Mouse (Mus musculus): ENCODE results near the gene Abl1. TPM values are rescaled to one million over a fixed set of nuclear protein-coding genes. Genes with fewer than 3 reads are reported as not detected.
A peak's percentile ranks its signal among the peaks of the same experiment; 100 is the strongest.
"Not testable (repeated sequence)": the region's sequence is repeated elsewhere in the genome, so short reads cannot be mapped to it uniquely, and the experiment has no call there.

The Abl1 gene
- polyA plus RNA-seq, 1 experiment from 2014 or later: 58.8 TPM

DNA sequence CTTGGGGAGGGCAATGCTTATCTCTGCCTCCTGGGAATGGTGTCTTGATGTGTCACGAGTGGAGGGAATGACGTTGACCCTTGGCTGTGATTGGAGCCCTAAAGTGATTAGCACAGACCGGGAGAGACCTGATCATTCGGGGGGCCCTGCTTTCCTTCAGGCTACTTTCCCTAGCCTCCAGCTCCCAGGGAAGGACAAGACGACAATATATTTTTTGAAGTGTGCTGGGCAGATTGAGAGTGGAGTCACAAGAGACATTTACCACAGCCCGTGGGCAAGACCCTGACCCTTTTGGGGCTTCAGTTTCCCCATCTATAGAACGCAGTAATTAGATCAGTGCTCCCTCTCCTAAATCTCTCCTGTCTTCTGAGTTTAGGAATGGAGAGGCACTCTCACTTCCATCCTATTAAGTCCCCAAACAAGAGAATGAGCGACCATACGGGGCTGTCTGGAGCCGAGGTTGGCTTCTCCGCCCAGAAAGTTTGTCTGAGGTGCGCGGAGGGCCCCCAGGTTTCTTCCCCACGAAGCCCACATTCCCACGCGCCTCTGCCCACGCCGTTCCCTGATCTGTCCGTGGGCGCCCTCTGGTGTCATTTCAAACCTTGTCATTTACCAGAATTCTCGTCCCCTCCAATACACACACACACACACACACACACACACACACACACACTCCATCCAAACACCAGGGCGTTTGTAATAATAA is 33.2 kb upstream of the Abl1 start:
- in situ Hi-C loops (cut with MboI; ENCODE audit: low pct_unique_long_range_greater_than_20kb): loop anchor here (5.0 kb wide), 1 partner anchor 173 kb away; no protein-coding TSS in a partner anchor
- ATAC-seq: no peak
- ChIA-PET CTCF (no interaction called here), POLR2A (no interaction called here)
- no peak for DNase-seq (ENCODE audit: low read depth, low spot score)
- peaks cover 68% of the 10 kb centered on the region for H3K27me3 ChIP-seq
- peak; percentile 62 for TF ChIP-seq CTCF (IDR thresholded peaks at IDR 0.05)

DNA sequence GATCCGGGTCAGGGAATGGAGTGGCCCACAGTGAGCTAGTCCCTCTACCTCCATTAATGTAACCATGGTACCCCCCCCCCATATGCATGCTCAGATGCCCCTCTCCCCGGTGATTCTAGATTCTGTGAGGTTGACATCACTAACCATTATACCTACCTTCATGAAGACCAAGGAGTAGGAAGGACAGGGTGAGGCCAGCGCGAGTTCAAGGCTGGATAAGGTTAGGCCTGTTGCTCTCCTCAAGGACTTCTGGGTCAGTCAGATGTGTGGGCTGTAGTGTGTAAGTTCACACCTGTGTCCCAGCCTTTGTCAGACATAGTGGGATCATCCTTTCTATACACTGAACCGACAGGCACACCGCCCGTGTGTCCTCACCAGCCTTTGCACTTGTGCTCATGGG is 31.8 kb upstream of the Abl1 start:
- no peak for TF ChIP-seq CTCF (IDR thresholded peaks at IDR 0.05)
- POLR2A ChIA-PET: no interaction called here
- DNase-seq (ENCODE audit: low read depth, low spot score): no peak
- peaks cover 68% of the 10 kb centered on the region for H3K27me3 ChIP-seq
- CTCF ChIA-PET: no interaction called here
- in situ Hi-C loops (cut with MboI; ENCODE audit: low pct_unique_long_range_greater_than_20kb): loop anchor here (5.0 kb wide), 1 partner anchor 174 kb away; no protein-coding TSS in a partner anchor
- no peak for ATAC-seq

DNA sequence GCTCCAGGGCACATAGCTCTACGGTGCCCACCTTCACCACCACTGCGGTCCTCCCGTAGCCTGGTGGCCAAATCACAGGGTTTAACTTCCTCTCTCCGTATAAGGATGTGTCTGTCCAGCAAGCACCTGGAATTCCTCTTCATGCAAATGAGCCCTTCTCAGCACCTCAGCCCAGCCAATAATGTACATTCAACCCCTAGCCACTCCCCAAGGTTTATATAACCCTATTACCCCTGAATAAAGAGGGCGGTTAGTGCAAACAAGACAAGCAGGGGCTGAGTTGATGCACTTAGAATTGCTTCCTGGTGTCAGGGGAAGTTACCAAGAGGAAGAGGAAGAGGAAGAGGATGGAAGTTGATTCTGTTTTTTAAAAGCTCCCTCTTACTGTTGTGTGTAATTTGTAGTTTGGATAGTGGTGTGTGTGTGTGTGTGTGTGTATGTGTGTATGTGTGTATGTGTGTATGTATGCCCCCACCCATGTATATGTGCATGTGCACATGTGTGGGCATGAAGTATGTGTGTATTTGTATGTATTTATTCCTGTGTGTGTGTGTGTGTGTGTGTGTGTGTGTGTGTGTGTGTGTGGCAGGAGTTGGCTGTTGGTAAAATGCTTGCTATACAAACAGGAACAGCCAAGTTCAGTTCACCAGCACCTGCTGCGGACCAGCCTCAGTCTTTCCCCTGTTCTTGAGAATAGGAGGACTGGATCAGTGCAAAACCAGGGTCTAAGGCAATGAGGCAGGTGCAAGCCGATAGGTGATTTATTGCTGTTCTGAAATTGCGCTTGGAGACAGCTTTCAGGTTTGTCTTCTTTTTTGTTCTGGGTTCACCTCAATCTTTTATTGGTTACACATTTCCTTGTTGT is 25.0 kb upstream of the Abl1 start:
- ATAC-seq: no peak
- in situ Hi-C loops (cut with MboI; ENCODE audit: low pct_unique_long_range_greater_than_20kb): no loop called here
- no peak for TF ChIP-seq CTCF (IDR thresholded peaks at IDR 0.05)
- DNase-seq (ENCODE audit: low read depth, low spot score): no peak
- peaks cover 32% of the 10 kb centered on the region for H3K27me3 ChIP-seq
- CTCF ChIA-PET: no interaction called here
- POLR2A ChIA-PET: no interaction called here

DNA sequence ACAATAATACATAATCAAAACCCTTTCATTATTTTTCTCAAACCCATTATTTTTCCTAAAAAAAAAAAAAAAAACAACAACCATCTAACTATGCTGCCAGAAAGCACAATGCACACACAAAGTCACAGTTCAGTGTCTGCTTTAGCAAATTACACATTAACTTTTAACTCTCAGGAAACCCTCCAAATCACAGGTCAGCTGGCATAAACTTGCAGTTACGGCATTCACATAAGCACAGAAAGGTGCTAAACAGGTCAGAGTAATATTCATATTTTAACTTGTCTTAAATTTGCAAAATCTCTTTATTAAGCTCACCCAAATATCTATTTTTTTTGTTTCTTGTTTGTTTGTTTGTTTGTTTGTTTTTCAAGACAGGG is 24.4 kb upstream of the Abl1 start:
- ChIA-PET POLR2A (interaction anchor here (0.7 kb wide), 1 partner anchor 706 kb away, joined by 5 read pairs; no protein-coding TSS in a partner anchor), CTCF (no interaction called here)
- in situ Hi-C loops (cut with MboI; ENCODE audit: low pct_unique_long_range_greater_than_20kb): no loop called here
- TF ChIP-seq CTCF (IDR thresholded peaks at IDR 0.05): no peak
- DNase-seq (ENCODE audit: low read depth, low spot score) (no peak), ATAC-seq (no peak)
- peaks cover 26% of the 10 kb centered on the region for H3K27me3 ChIP-seq

DNA sequence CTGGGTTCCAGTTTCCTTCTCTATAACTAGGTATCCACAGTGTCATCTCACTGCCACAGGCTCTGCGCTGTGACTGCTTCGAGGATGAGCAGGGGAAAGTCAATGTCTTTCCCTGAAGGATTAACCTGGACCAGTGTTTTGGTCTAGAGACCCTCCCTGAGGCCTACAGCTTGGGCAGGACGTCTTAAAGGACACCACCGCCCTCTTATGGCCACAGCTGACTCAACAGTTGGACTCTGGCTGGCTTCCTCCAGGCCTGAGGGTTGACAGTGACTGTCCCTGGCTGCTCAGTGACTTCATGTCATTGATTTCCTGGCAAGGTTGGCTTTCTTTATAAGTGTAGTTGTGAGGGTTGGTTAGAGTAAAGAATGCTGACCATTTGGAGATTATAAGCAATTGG is 20.8 kb upstream of the Abl1 start:
- H3K27me3 ChIP-seq: peaks cover 4% of the 10 kb centered on the region
- POLR2A ChIA-PET: no interaction called here
- in situ Hi-C loops (cut with MboI; ENCODE audit: low pct_unique_long_range_greater_than_20kb): no loop called here
- no peak for ATAC-seq
- peak; percentile 70 for TF ChIP-seq CTCF (IDR thresholded peaks at IDR 0.05)
- no peak for DNase-seq (ENCODE audit: low read depth, low spot score)
- CTCF ChIA-PET: no interaction called here

DNA sequence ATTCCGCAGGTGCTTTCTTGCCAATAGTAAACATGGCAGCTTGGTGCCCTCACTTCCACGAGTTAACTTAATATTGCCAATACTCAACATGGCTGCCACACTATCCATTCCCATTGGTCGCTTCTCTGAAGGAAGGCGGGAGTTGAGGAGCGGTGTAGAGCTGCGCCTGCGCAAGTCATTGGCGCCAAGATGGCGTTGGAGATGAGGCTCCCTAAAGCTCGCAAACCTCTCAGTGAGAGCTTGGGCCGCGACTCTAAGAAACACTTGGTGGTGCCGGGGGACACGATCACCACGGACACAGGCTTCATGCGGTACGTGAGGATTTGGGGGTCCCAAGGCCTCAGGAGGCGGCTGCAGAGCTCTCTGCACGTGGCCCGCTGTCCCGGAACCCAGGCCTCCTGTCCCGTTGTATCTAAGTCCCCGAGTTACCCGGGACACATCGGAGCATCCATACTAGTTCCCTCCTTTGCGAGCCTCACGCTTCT is 17.6 kb upstream of the Abl1 start, which contains the start of gene Exosc2:
Gene Exosc2 (plus strand): TSS at position 165 of the 485 bp plus-strand sequence.
- TF ChIP-seq CTCF (IDR thresholded peaks at IDR 0.05): no peak
- CTCF ChIA-PET: no interaction called here
- in situ Hi-C loops (cut with MboI; ENCODE audit: low pct_unique_long_range_greater_than_20kb): no loop called here
- H3K27me3 ChIP-seq: no peaks in the 10 kb centered on the region
- POLR2A ChIA-PET: interaction anchor here (0.6 kb wide), 1 partner anchor 10 kb away, joined by 3 read pairs; no protein-coding TSS in a partner anchor
- peak; percentile 87 for DNase-seq (ENCODE audit: low read depth, low spot score)
- ATAC-seq: peak; percentile 70

DNA sequence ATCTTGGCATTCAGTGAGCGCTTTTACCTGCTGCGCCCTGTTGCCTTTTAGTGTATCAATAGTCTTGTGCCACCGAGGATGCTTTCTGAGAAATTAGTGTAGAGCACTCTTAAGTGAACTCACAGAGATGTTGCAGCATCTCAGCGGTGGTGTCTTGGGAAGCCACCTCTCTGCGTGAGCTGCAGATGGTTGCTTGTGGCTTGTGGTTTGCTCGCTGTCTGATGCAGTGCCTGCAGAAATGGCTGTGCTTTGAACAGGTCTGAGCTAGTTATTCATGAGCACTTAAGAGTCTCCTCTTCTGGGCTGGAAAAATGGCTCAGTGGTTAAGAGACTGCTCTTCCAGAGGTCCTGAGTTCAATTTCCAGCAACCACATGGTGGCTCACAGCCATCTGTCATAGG is 9.5 kb upstream of the Abl1 start:
- H3K27me3 ChIP-seq: no peaks in the 10 kb centered on the region
- CTCF ChIA-PET: no interaction called here
- DNase-seq (ENCODE audit: low read depth, low spot score) (no peak), ATAC-seq (no peak)
- no peak for TF ChIP-seq CTCF (IDR thresholded peaks at IDR 0.05)
- POLR2A ChIA-PET: no interaction called here
- in situ Hi-C loops (cut with MboI; ENCODE audit: low pct_unique_long_range_greater_than_20kb): no loop called here

DNA sequence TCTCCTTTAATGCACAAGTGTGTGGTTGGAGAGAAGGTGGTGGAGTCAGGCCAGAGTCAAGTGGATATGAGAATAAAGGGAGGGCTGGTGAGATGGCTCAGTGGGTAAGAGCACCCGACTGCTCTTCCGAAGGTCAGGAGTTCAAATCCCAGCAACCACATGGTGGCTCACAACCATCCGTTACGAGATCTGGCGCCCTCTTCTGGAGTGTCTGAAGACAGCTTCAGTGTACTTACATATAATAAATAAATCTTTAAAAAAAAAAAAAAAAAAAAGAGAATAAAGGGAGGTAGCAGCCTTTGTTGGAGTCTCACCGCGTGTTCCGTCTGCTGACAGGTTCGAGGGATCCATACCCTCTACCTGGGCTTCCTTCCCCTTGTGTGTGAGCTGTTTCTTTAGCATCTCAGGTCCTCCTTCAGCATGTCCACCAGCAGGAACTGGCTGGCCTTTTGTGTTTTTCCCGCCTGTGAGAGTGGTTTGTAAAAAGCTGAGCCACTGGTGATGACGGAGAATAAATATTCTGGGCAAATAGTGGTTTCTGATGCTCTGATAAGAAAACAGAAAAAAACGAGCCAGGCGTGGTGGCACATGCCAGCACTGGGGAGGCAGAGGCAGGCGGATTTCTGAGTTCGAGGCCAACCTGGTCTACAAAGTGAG is 7.0 kb upstream of the Abl1 start:
- H3K27me3 ChIP-seq; CTCF ChIA-PET; in situ Hi-C loops (cut with MboI; ENCODE audit: low pct_unique_long_range_greater_than_20kb); ATAC-seq; DNase-seq (ENCODE audit: low read depth, low spot score): not testable (repeated sequence)
- POLR2A ChIA-PET: interaction anchor here (0.6 to 0.7 kb wide), 2 partner anchors 10 to 185 kb away, joined by 3 read pairs; partner anchors contain the start of gene Exosc2
- TF ChIP-seq CTCF (IDR thresholded peaks at IDR 0.05): peak; percentile 43

DNA sequence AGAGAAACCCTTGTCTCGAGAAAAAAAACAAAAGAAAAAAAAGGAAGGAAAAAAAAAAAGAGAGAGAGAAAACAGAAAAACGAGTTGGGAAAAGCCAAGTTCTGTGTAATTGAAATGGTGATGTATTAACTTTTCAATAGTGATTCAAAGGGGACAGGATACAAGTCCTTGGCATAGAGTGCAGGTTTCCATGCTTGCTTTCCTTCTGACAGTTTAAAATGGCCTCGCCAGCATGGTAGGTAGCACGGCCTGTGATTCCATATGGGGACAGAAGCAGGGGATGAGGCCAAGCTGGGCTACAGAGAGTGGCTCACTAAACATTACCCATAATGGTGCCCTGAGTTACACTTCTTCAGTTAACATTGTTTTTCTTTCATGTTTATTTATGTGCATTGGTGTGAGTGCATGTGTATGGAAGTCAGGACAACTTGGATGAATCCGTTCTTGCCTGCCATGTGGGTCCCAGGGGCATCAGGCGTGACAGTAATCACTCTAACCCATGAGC is 6.4 kb upstream of the Abl1 start:
- H3K27me3 ChIP-seq: no peaks in the 10 kb centered on the region
- ChIA-PET POLR2A (interaction anchor here (0.7 kb wide), 1 partner anchor 184 kb away, joined by 3 read pairs; no protein-coding TSS in a partner anchor), CTCF (no interaction called here)
- in situ Hi-C loops (cut with MboI; ENCODE audit: low pct_unique_long_range_greater_than_20kb): no loop called here
- TF ChIP-seq CTCF (IDR thresholded peaks at IDR 0.05): no peak
- DNase-seq (ENCODE audit: low read depth, low spot score) (peak; percentile 13), ATAC-seq (no peak)

DNA sequence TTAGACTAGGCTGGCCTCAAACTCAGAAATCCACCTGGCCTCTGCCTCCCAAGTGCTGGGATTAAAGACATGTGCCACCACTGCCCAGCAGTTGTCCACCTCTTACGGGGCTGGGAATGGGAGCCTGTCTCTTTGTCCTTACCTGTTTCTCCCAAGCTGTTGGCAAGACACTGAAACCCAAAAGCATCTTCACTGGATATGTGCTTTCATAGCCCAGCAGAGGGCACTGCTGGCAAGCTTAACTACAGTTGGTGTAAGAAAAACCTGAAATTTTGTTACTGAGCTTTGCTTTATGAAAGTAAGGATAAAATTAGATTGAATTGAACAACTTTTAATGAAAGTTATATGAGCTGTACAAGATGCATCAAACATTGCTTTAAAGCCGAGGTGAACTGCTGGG is 4.5 kb upstream of the Abl1 start:
- TF ChIP-seq CTCF (IDR thresholded peaks at IDR 0.05): peak; percentile 77
- no peak for ATAC-seq
- no peaks in the 10 kb centered on the region for H3K27me3 ChIP-seq
- DNase-seq (ENCODE audit: low read depth, low spot score): peak; percentile 10
- ChIA-PET CTCF (interaction anchor here (0.9 to 3.7 kb wide), 12 partner anchors 9 to 229 kb away, joined by 3 to 27 read pairs (median 4); no protein-coding TSS in a partner anchor), POLR2A (interaction anchor here (1.1 kb wide), 1 partner anchor 20 kb away, joined by 3 read pairs; no protein-coding TSS in a partner anchor)
- in situ Hi-C loops (cut with MboI; ENCODE audit: low pct_unique_long_range_greater_than_20kb): no loop called here
